Mouse (Mus musculus): ENCODE results near the gene Tmem176b. TPM values are rescaled to one million over a fixed set of nuclear protein-coding genes. Genes with fewer than 3 reads are reported as not detected.

Tmem176b gene
- polyA plus RNA-seq, 1 experiment from 2014 or later: 363 TPM

DNA sequence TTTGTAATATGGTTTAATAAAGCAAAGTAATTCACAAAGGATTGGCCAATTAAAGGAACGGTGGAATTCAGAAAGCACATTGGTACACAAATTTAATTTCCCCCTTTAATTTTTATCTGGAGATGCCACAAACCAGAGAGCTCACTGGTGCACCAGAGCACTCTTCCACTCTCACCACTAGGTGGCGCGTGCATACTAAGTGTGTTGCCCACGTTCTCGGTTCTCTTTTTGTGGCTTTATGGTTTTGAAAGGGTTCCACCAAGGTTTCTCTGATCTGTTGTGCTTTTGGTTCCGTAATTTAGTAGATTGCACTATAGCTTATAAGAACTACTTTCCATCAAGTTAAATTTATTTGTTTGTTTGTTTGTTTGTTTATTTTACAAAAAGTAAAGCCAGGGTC is 23.5 kb downstream of the Tmem176b start:
- Histone ChIP-seq H3K36me3 (no peaks in the 10 kb centered on the region), H3K4me1 (no peaks in the 10 kb centered on the region), H3K9me3 (replicated peaks) (no peaks in the 10 kb centered on the region), H3K9ac (no peak overlapping the region), H3K27ac (no peak overlapping the region), H3K4me3 (replicated peaks) (no peak overlapping the region), H3K4me2 (no peak overlapping the region), H3K27me3 (no peaks in the 10 kb centered on the region)
- no peak for ATAC-seq (replicated peaks; ENCODE audit: low FRiP score)
- WGBS: 7% methylated on average over 6 of the region's 6 CpGs

- no peaks in the 10 kb centered on the region for H3K27me3 ChIP-seq
- H3K27ac ChIP-seq: no peak overlapping the region
- H3K4me2 ChIP-seq: no peak overlapping the region
- no peak overlapping the region for H3K9ac ChIP-seq
- H3K9me3 ChIP-seq (replicated peaks): no peaks in the 10 kb centered on the region
- no peaks in the 10 kb centered on the region for H3K4me1 ChIP-seq
- ATAC-seq (replicated peaks; ENCODE audit: low FRiP score): no peak
- H3K4me3 ChIP-seq (replicated peaks): no peak overlapping the region
- no peaks in the 10 kb centered on the region for H3K36me3 ChIP-seq
These were observed 26.3 kb downstream of the Tmem176b start for GRCm38 (mm10) chr6:48815013-48815412.

DNA sequence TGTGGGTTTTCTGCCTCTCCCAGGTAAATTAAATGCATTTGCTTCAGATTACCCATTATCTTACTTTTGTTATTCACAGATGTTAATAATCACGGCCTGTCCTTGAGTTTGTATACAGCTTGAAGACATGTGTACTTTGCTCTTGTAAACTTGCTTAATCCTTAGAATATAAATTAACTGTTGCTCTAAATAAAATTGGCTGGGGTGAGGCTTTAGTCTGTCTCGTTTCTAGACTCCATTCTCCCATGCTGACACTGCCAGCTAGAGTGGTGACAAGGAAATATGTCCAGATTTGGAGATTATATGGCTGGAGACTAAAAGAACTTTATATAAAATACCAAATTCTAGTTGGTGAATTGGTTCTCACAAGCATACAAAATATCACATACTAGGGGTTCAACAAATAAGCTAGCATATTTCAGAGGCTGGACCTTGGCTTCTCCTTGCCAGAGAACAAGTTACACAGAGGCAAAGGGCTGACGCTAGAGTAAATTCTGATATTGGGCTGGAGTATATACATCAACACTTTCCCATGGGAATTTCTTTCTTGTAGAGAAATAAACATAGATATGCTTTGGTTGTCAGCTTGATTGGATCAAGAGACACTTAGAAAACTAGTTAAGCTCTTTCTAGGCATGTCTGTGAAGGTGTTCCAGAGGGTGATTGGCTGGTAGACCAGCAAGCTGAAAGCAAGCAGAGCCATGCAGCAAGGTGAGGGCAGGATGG is 31.6 kb downstream of the Tmem176b start:
- no peaks in the 10 kb centered on the region for H3K4me1 ChIP-seq
- H3K9ac ChIP-seq: no peak overlapping the region
- no peak overlapping the region for H3K4me2 ChIP-seq
- ATAC-seq (replicated peaks; ENCODE audit: low FRiP score): no peak
- H3K4me3 ChIP-seq (replicated peaks): no peak overlapping the region
- no peak overlapping the region for H3K27ac ChIP-seq
- WGBS: 70% methylated on average over 3 of the region's 3 CpGs
- H3K9me3 ChIP-seq (replicated peaks): no peaks in the 10 kb centered on the region
- no peaks in the 10 kb centered on the region for H3K36me3 ChIP-seq
- no peaks in the 10 kb centered on the region for H3K27me3 ChIP-seq

GRCm38 (mm10) chr6:48806746-48807145 is 34.5 kb downstream of the Tmem176b start:
- H3K36me3 ChIP-seq: no peaks in the 10 kb centered on the region
- H3K9me3 ChIP-seq (replicated peaks): no peaks in the 10 kb centered on the region
- no peak overlapping the region for H3K4me3 ChIP-seq (replicated peaks)
- H3K4me1 ChIP-seq: no peaks in the 10 kb centered on the region
- no peak overlapping the region for H3K27ac ChIP-seq
- H3K9ac ChIP-seq: no peak overlapping the region
- 91% methylated on average over 3 of the region's 3 CpGs for WGBS
- no peak for ATAC-seq (replicated peaks; ENCODE audit: low FRiP score)
- no peak overlapping the region for H3K4me2 ChIP-seq
- no peaks in the 10 kb centered on the region for H3K27me3 ChIP-seq

GRCm38 (mm10) chr6:48804346-48804745 is 37.0 kb downstream of the Tmem176b start:
- Histone ChIP-seq H3K4me1 (no peaks in the 10 kb centered on the region), H3K27ac (no peak overlapping the region), H3K9me3 (replicated peaks) (no peaks in the 10 kb centered on the region), H3K36me3 (no peaks in the 10 kb centered on the region), H3K4me2 (no peak overlapping the region), H3K27me3 (no peaks in the 10 kb centered on the region), H3K9ac (no peak overlapping the region), H3K4me3 (replicated peaks) (no peak overlapping the region)
- WGBS: 88% methylated on average over 5 of the region's 5 CpGs
- no peak for ATAC-seq (replicated peaks; ENCODE audit: low FRiP score)

GRCm38 (mm10) chr6:48803406-48804051 is 37.8 kb downstream of the Tmem176b start:
- no peaks in the 10 kb centered on the region for H3K36me3 ChIP-seq
- H3K4me2 ChIP-seq: no peak overlapping the region
- H3K9ac ChIP-seq: no peak overlapping the region
- H3K9me3 ChIP-seq (replicated peaks): no peaks in the 10 kb centered on the region
- no peaks in the 10 kb centered on the region for H3K4me1 ChIP-seq
- no peak overlapping the region for H3K27ac ChIP-seq
- no peak overlapping the region for H3K4me3 ChIP-seq (replicated peaks)
- no peaks in the 10 kb centered on the region for H3K27me3 ChIP-seq
- ATAC-seq (replicated peaks; ENCODE audit: low FRiP score): no peak

- H3K27me3 ChIP-seq: no peaks in the 10 kb centered on the region
- no peaks in the 10 kb centered on the region for H3K9me3 ChIP-seq (replicated peaks)
- no peak overlapping the region for H3K9ac ChIP-seq
- no peak for ATAC-seq (replicated peaks; ENCODE audit: low FRiP score)
- WGBS: 75% methylated on average over 1 of the region's 1 CpGs
- no peaks in the 10 kb centered on the region for H3K4me1 ChIP-seq
- H3K4me3 ChIP-seq (replicated peaks): no peak overlapping the region
- H3K27ac ChIP-seq: no peak overlapping the region
- no peak overlapping the region for H3K4me2 ChIP-seq
- H3K36me3 ChIP-seq: no peaks in the 10 kb centered on the region
These were observed 39.4 kb downstream of the Tmem176b start for GRCm38 (mm10) chr6:48801897-48802296.

GRCm38 (mm10) chr6:48787867-48788266 is 53.4 kb downstream of the Tmem176b start:
- Histone ChIP-seq H3K4me2 (no peak overlapping the region), H3K36me3 (no peaks in the 10 kb centered on the region), H3K27ac (no peak overlapping the region), H3K9ac (no peak overlapping the region), H3K27me3 (no peaks in the 10 kb centered on the region), H3K4me1 (no peaks in the 10 kb centered on the region), H3K4me3 (replicated peaks) (no peak overlapping the region), H3K9me3 (replicated peaks) (no peaks in the 10 kb centered on the region)
- no peak for ATAC-seq (replicated peaks; ENCODE audit: low FRiP score)
- 84% methylated on average over 2 of the region's 2 CpGs for WGBS

- Histone ChIP-seq H3K4me2 (no peak overlapping the region), H3K4me3 (replicated peaks) (no peak overlapping the region), H3K36me3 (no peaks in the 10 kb centered on the region), H3K4me1 (no peaks in the 10 kb centered on the region), H3K27me3 (no peaks in the 10 kb centered on the region), H3K27ac (no peak overlapping the region), H3K9ac (no peak overlapping the region), H3K9me3 (replicated peaks) (0 out of 2 replicates have a peak, but pooled peaks cover under 1% of the 10 kb centered on the region)
- WGBS: 68% methylated on average over 2 of the region's 2 CpGs
- ATAC-seq (replicated peaks; ENCODE audit: low FRiP score): no peak
These were observed 55.7 kb downstream of the Tmem176b start for GRCm38 (mm10) chr6:48785601-48786000.

DNA sequence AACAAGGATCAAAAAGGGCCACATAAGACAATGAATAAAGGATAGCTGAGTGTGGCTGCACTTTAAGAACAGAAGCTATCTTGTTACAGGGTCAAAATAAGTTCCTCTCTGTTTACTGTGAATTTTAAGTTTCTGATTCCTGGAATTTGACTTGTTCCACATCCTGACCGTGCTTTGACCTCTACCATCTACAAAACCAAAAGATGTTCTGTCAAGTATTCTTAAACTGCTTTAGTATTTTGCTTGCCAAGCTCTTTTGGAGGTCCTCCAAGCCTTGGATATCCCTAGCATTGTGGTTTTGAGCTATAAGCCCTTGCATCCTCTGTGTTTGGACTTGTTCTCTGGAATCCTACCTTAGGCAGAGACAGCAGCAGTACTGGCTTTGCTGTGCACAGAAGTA is 56.1 kb downstream of the Tmem176b start:
- Histone ChIP-seq H3K27me3 (no peaks in the 10 kb centered on the region), H3K4me3 (replicated peaks) (no peak overlapping the region), H3K27ac (no peak overlapping the region), H3K9me3 (replicated peaks) (peaks cover 4% of the 10 kb centered on the region; the same call in 1 of the 2 replicates), H3K36me3 (no peaks in the 10 kb centered on the region), H3K9ac (no peak overlapping the region), H3K4me1 (no peaks in the 10 kb centered on the region), H3K4me2 (no peak overlapping the region)
- no peak for ATAC-seq (replicated peaks; ENCODE audit: low FRiP score)
- WGBS: 63% methylated on average over 1 of the region's 1 CpGs

GRCm38 (mm10) chr6:48784406-48784805 is 56.9 kb downstream of the Tmem176b start:
- Histone ChIP-seq H3K36me3 (no peaks in the 10 kb centered on the region), H3K9ac (no peak overlapping the region), H3K27me3 (no peaks in the 10 kb centered on the region), H3K27ac (no peak overlapping the region), H3K4me3 (replicated peaks) (no peak overlapping the region), H3K4me2 (no peak overlapping the region), H3K4me1 (no peaks in the 10 kb centered on the region), H3K9me3 (replicated peaks) (peaks cover 4% of the 10 kb centered on the region; the same call in 1 of the 2 replicates)
- ATAC-seq (replicated peaks; ENCODE audit: low FRiP score): no peak
- WGBS: 89% methylated on average over 1 of the region's 1 CpGs
